Mouse (Mus musculus): Measurements from ENCODE around the gene Prkacb. TPM values are rescaled to one million over a fixed set of nuclear protein-coding genes. Genes with fewer than 3 reads are reported as not detected.
A peak's percentile ranks its signal among the peaks of the same experiment; 100 is the strongest.

Gene Prkacb
- polyA plus RNA-seq, 1 experiment: 120 TPM

- Histone ChIP-seq H3K4me1 (ENCODE audit: control insufficient read depth, insufficient read depth, low read length) (peaks cover 6% of the 10 kb centered on the region), H3K4me3 (ENCODE audit: insufficient read depth, low read length) (no peak overlapping the region), H3K27ac (ENCODE audit: insufficient read depth, low read depth, low read length) (no peak overlapping the region)
- no peak for TF ChIP-seq CTCF (IDR thresholded peaks at IDR 0.05; ENCODE audit: low read depth, low read length)
- no peak for TF ChIP-seq POLR2A (IDR thresholded peaks at IDR 0.05; ENCODE audit: borderline replicate concordance, low read depth, low read length)
These were observed 7.9 kb upstream of the Prkacb start for GRCm38 (mm10) chr3:146820718-146821117.

DNA sequence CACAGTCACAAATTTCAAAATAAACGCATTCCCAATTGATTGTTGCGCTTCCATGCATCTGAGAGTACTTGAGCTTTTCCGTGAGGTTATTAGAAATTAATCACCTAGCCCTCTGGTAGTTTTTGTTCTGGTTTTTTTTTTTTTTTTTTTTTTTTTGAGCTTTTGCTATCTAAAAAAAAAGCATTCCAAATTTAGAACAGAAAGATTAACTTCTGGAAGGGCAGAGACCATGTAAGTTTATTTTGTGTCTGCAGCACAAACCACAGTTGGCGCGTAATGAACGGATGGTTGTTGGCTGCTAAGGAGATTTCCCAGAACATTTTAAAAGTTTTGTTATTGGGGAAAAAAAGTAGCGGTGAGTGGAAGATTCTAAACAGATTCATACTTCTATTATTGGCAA, 834 bp upstream of the Prkacb start:
- Histone ChIP-seq H3K4me1 (ENCODE audit: control insufficient read depth, insufficient read depth, low read length) (peaks cover 13% of the 10 kb centered on the region), H3K4me3 (ENCODE audit: insufficient read depth, low read length) (peak overlapping the region; percentile 93), H3K27ac (ENCODE audit: insufficient read depth, low read depth, low read length) (no peak overlapping the region)
- TF ChIP-seq CTCF (IDR thresholded peaks at IDR 0.05; ENCODE audit: low read depth, low read length): no peak
- no peak for TF ChIP-seq POLR2A (IDR thresholded peaks at IDR 0.05; ENCODE audit: borderline replicate concordance, low read depth, low read length)

DNA sequence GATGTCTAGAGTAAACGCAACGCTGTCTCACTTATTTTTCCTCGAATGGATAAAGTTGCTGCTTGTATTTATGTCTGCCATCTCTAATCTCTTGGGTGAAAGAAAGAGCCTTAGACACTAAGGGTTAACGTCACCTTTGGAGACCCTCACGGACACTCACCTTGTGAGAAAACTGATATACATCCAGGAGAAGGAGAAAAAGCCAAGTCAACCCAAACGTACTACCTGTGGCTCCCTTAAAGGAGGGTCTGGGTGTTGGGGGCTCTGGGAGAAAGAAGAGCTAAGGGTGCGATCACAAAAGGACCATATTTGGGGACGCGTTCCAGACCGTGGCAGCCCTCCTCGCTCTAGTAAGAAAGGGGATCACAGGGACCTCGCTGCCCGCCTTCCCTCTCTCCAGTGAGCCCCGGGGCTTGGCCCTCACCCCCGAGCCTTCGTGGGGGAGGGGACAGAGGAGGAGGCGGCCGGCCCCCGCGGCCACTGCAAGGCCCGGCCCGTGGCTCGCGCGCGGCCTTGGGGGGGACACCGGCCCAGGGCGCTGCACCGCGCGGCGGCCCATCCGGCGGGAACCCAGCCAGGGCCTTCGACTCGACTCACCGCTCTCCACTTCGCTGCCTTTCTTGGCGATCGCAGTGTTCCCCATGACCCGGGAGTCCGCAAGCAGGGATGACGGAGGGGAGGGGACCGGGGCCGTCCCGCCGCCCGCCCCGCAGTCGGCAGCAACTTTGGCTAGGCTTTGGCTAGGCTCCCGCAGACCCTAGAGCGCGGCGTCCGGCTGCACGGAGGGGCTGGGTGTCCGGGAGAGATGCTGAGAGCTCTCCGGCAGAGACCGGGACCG, 530 bp downstream of the Prkacb start:
- Histone ChIP-seq H3K4me3 (ENCODE audit: insufficient read depth, low read length) (peak overlapping the region; percentile 93), H3K27ac (ENCODE audit: insufficient read depth, low read depth, low read length) (no peak overlapping the region), H3K4me1 (ENCODE audit: control insufficient read depth, insufficient read depth, low read length) (peaks cover 12% of the 10 kb centered on the region)
- TF ChIP-seq POLR2A (IDR thresholded peaks at IDR 0.05; ENCODE audit: borderline replicate concordance, low read depth, low read length): no peak
- no peak for TF ChIP-seq CTCF (IDR thresholded peaks at IDR 0.05; ENCODE audit: low read depth, low read length)

- Histone ChIP-seq H3K4me1 (ENCODE audit: control insufficient read depth, insufficient read depth, low read length) (no peaks in the 10 kb centered on the region), H3K4me3 (ENCODE audit: insufficient read depth, low read length) (no peak overlapping the region), H3K27ac (ENCODE audit: insufficient read depth, low read depth, low read length) (no peak overlapping the region)
- TF ChIP-seq CTCF (IDR thresholded peaks at IDR 0.05; ENCODE audit: low read depth, low read length) (no peak), POLR2A (IDR thresholded peaks at IDR 0.05; ENCODE audit: borderline replicate concordance, low read depth, low read length) (no peak)
These were observed 19.1 kb downstream of the Prkacb start for GRCm38 (mm10) chr3:146793554-146794257.

- no peak overlapping the region for H3K4me3 ChIP-seq (ENCODE audit: insufficient read depth, low read length)
- TF ChIP-seq POLR2A (IDR thresholded peaks at IDR 0.05; ENCODE audit: borderline replicate concordance, low read depth, low read length): no peak
- TF ChIP-seq CTCF (IDR thresholded peaks at IDR 0.05; ENCODE audit: low read depth, low read length): no peak
- H3K27ac ChIP-seq (ENCODE audit: insufficient read depth, low read depth, low read length): no peak overlapping the region
- no peaks in the 10 kb centered on the region for H3K4me1 ChIP-seq (ENCODE audit: control insufficient read depth, insufficient read depth, low read length)
These were observed 20.5 kb downstream of the Prkacb start for GRCm38 (mm10) chr3:146792144-146792748.

DNA sequence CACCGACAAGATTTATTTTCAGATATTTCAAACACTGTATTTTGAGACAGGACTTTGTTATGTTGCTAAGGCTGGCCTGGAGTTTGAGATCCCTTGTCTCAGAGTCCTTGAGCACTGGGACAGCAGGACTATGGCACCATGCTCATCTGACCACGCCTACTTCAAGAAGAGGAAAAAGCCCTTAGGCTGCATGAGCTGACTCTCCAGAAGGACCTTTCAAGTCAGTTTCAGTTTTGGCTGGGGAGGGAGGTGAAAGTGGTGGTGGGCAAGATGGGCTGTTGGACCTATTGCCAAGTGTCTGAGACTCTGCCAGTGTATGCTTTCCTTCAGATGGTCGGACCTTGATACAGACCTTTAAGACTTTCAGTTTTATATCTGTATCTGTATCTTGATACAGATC, 28.6 kb downstream of the Prkacb start:
- no peak for TF ChIP-seq CTCF (IDR thresholded peaks at IDR 0.05; ENCODE audit: low read depth, low read length)
- peak overlapping the region; percentile 24 for H3K4me3 ChIP-seq (ENCODE audit: insufficient read depth, low read length)
- no peak overlapping the region for H3K27ac ChIP-seq (ENCODE audit: insufficient read depth, low read depth, low read length)
- H3K4me1 ChIP-seq (ENCODE audit: control insufficient read depth, insufficient read depth, low read length): peaks cover 15% of the 10 kb centered on the region

DNA sequence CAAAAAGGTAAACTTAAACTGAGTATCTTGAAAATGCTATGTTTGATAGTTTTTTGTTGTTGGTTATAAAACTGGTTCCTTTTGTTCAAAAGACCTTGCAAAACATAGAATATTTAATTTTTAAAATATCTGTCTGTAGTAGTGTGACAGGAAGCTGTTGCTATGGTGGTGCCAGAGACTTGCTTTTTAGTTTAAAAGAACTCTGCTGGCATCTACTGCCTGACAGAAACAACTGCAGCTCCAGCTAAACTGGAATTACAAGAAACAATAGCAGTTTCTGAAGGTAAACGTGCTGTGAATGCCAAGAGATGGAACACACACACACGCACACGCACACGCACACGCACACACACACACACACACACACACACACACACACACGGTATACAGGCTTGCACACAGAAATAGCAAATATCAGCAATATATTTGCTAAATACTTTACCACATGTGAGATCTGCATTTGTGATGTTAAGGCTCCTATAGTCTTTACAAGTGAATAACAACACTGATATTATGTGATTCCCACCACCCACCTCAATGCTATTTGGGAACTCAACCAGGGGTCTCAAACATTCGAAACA, 29.1 kb downstream of the Prkacb start:
- H3K27ac ChIP-seq (ENCODE audit: insufficient read depth, low read depth, low read length): no peak overlapping the region
- peaks cover 15% of the 10 kb centered on the region for H3K4me1 ChIP-seq (ENCODE audit: control insufficient read depth, insufficient read depth, low read length)
- no peak for TF ChIP-seq POLR2A (IDR thresholded peaks at IDR 0.05; ENCODE audit: borderline replicate concordance, low read depth, low read length)
- no peak overlapping the region for H3K4me3 ChIP-seq (ENCODE audit: insufficient read depth, low read length)

DNA sequence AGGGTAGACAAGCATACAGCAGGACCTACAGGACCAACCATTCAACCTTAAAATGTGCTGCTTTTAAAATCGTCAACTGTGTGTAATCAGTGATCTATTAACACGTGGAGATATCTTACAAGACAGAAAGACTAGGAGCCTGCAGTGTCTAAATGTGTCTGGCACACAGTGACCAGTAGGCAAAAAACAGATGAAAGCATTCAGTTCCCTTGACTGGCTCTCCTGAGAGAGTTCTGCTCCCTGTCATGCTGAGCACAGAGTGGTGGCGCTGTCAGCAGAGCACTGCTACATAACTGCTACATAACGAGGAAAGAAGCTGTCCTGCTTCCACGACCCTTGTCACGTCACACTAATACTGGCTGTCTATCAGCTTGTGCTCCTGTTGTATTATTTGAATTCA, 30.2 kb downstream of the Prkacb start:
- no peak overlapping the region for H3K4me3 ChIP-seq (ENCODE audit: insufficient read depth, low read length)
- H3K27ac ChIP-seq (ENCODE audit: insufficient read depth, low read depth, low read length): peak overlapping the region; percentile 36
- peaks cover 23% of the 10 kb centered on the region for H3K4me1 ChIP-seq (ENCODE audit: control insufficient read depth, insufficient read depth, low read length)
- TF ChIP-seq CTCF (IDR thresholded peaks at IDR 0.05; ENCODE audit: low read depth, low read length) (no peak), POLR2A (IDR thresholded peaks at IDR 0.05; ENCODE audit: borderline replicate concordance, low read depth, low read length) (no peak)

- Histone ChIP-seq H3K4me1 (ENCODE audit: control insufficient read depth, insufficient read depth, low read length) (peaks cover 23% of the 10 kb centered on the region), H3K4me3 (ENCODE audit: insufficient read depth, low read length) (peak overlapping the region; percentile 77), H3K27ac (ENCODE audit: insufficient read depth, low read depth, low read length) (peak overlapping the region; percentile 99)
- TF ChIP-seq POLR2A (IDR thresholded peaks at IDR 0.05; ENCODE audit: borderline replicate concordance, low read depth, low read length): no peak
- TF ChIP-seq CTCF (IDR thresholded peaks at IDR 0.05; ENCODE audit: low read depth, low read length): no peak
These were observed 31.7 kb downstream of the Prkacb start for GRCm38 (mm10) chr3:146781131-146781530.

Data from bone marrow macrophage, adult 2 months (primary cell).